ENCODE assay signal across 22 mouse cellular contexts in the genomic region with DNA sequence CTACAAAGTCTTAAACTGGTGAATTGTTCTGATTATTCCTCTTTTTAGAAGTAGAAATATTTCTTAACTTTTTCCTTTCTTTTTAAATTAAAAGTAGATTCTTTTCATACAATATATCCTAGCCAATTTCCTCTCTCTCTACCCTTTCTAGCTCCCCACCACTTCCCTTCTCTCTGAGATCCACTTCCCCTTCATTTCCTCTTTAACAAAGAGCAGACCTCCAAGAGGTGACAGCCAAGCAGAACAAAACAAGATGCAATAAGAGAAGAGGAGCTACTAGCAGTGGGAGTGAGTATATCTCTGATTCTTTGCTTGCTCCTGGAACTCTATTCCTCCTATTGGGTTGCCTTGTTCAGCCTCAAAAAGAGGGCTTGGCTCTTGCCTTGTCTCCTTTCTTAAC.
DNase-seq lines count a peak whose midpoint lies in the region; ATAC-seq and TF ChIP-seq lines count a peak whose summit lies in the region.
"Had no signal": no experiment of that assay in that cellular context is flagged by ENCODE, and none has a peak within 500 bp of the region (broad histone marks: within the 10 kb centered on the region; RNA-seq: fewer than 3 reads in every experiment).

No protein-coding gene starts in this region.

- H3K79me2 ChIP-seq in liver, adult 2 months (ENCODE audit: control insufficient read depth, insufficient read depth, low read length), result no peaks in the 10 kb centered on the region

- TF ChIP-seq CTCF in liver, adult 2 months (IDR thresholded peaks at IDR 0.05; ENCODE audit: low read depth, low read length), result no peak
- no peak for TF ChIP-seq CTCF in lung, postnatal 0 days (IDR thresholded peaks at IDR 0.05)

- no peak overlapping the region for H3K9ac ChIP-seq in liver, adult 2 months (ENCODE audit: low read depth, low read length)
- H3K9ac ChIP-seq in liver, embryonic 12.5 days, result no peak overlapping the region
- H3K9ac ChIP-seq in lung, postnatal 0 days (replicated peaks; ENCODE audit: low read depth), result no peak overlapping the region
- H3K9ac ChIP-seq: embryonic facial prominence, embryonic 12.5 days; heart, embryonic 15.5 days; hindbrain, embryonic 14.5 days had no signal

- no peak for ATAC-seq in liver, embryonic 12.5 days
- no peak for ATAC-seq in lung, postnatal 0 days
- ATAC-seq in hematopoietic stem cell, adult 5-6 weeks (replicated peaks in 1 of 2; ENCODE audit: insufficient read depth in 1 of 2, low FRiP score in 2 of 2, low TSS enrichment in 1 of 2, low read depth in 1 of 2, poor library complexity in 2 of 2, severe bottlenecking in 2 of 2), result peak; percentile 69 to 88
- ATAC-seq in neutrophil, adult 5-6 weeks (ENCODE audit: extremely low read depth, insufficient number of reproducible peaks, low FRiP score, poor library complexity, severe bottlenecking), result peak; percentile 55; the same call in 1 of the 2 replicates
- ATAC-seq in monocyte, adult 5-6 weeks (replicated peaks; ENCODE audit: insufficient number of reproducible peaks, low FRiP score, low TSS enrichment, poor library complexity, severe bottlenecking), result no peak
- ATAC-seq: forebrain, embryonic 16.5 days had no signal

- no peak overlapping the region for H3K27ac ChIP-seq in liver, adult 2 months (replicated peaks; ENCODE audit: insufficient read depth, low read depth, low read length)
- H3K27ac ChIP-seq in liver, embryonic 12.5 days, result no peak overlapping the region
- peak overlapping the region; percentile 58; the same call in 1 of the 2 replicates for H3K27ac ChIP-seq in lung, postnatal 0 days (ENCODE audit: low read length)
- no peak overlapping the region for H3K27ac ChIP-seq in midbrain, embryonic 10.5 days (replicated peaks)
- H3K27ac ChIP-seq: embryonic facial prominence, embryonic 12.5 days; heart, adult 2 months; heart, embryonic 15.5 days; hindbrain, embryonic 10.5 days; hindbrain, embryonic 14.5 days had no signal

- no peak for TF ChIP-seq EP300 in lung, postnatal 0 days (IDR thresholded peaks at IDR 0.05)

- peak; percentile 4 for DNase-seq in liver, adult 2 months (ENCODE audit: extremely low read depth, low read depth, low spot score)
- no peak for DNase-seq in lung, postnatal 0 days (ENCODE audit: low spot score)
- DNase-seq in lung, postnatal 25 days (ENCODE audit: low spot score), result no peak
- DNase-seq in midbrain, embryonic 10.5 days (ENCODE audit: low spot score), result no peak
- DNase-seq: adrenal gland, adult 8-10 months; adrenal gland, postnatal 36 days; cerebellum, adult 2 months; cerebellum, postnatal 10 days; gastrocnemius, postnatal 10 days; heart, adult 2 months; heart, postnatal 14 days had no signal

- no peak overlapping the region for H3K4me2 ChIP-seq in liver, embryonic 12.5 days
- no peak overlapping the region for H3K4me2 ChIP-seq in lung, postnatal 0 days (replicated peaks; ENCODE audit: low read depth, low read length)
- H3K4me2 ChIP-seq: embryonic facial prominence, embryonic 12.5 days; heart, embryonic 11.5 days; heart, embryonic 15.5 days; hindbrain, embryonic 14.5 days had no signal

- TF ChIP-seq POLR2A in liver, adult 2 months (IDR thresholded peaks at IDR 0.05; ENCODE audit: extremely low read depth, insufficient read depth, low read length), result no peak

- no peak overlapping the region for H3K4me3 ChIP-seq in liver, adult 2 months (ENCODE audit: insufficient read depth, low read depth, low read length)
- no peak overlapping the region for H3K4me3 ChIP-seq in liver, embryonic 12.5 days
- no peak overlapping the region for H3K4me3 ChIP-seq in lung, postnatal 0 days (ENCODE audit: low read depth, low read length)
- H3K4me3 ChIP-seq in midbrain, embryonic 10.5 days, result no peak overlapping the region
- H3K4me3 ChIP-seq: embryonic facial prominence, embryonic 12.5 days; heart, adult 2 months; heart, embryonic 15.5 days; hindbrain, embryonic 10.5 days had no signal

- peaks cover 4% of the 10 kb centered on the region; the same call in 1 of the 2 replicates for H3K4me1 ChIP-seq in liver, adult 2 months (ENCODE audit: control insufficient read depth, insufficient read depth, low read length)
- no peaks in the 10 kb centered on the region for H3K4me1 ChIP-seq in liver, embryonic 12.5 days
- H3K4me1 ChIP-seq in lung, postnatal 0 days (ENCODE audit: insufficient read depth, low read depth, low read length), result peaks cover 11% of the 10 kb centered on the region; the same call in 1 of the 2 replicates
- no peaks in the 10 kb centered on the region for H3K4me1 ChIP-seq in midbrain, embryonic 10.5 days
- H3K4me1 ChIP-seq: embryonic facial prominence, embryonic 12.5 days; heart, embryonic 15.5 days; hindbrain, embryonic 10.5 days had no signal

- no peaks in the 10 kb centered on the region for H3K27me3 ChIP-seq in liver, adult 2 months (ENCODE audit: control insufficient read depth, insufficient read depth, low read length)
- H3K27me3 ChIP-seq in liver, embryonic 12.5 days (replicated peaks), result no peaks in the 10 kb centered on the region
- H3K27me3 ChIP-seq in lung, postnatal 0 days (replicated peaks; ENCODE audit: insufficient read depth, low read length), result no peaks in the 10 kb centered on the region
- H3K27me3 ChIP-seq in midbrain, embryonic 10.5 days (ENCODE audit: low read depth, poor library complexity, severe bottlenecking), result no peaks in the 10 kb centered on the region
- H3K27me3 ChIP-seq: CH12.LX; embryonic facial prominence, embryonic 12.5 days; heart, embryonic 15.5 days had no signal

- no peaks in the 10 kb centered on the region for H3K9me3 ChIP-seq in liver, embryonic 12.5 days (replicated peaks)
- no peaks in the 10 kb centered on the region for H3K9me3 ChIP-seq in lung, postnatal 0 days (ENCODE audit: low read length)
- H3K9me3 ChIP-seq in midbrain, embryonic 10.5 days (replicated peaks), result no peaks in the 10 kb centered on the region
- H3K9me3 ChIP-seq: embryonic facial prominence, embryonic 12.5 days; heart, embryonic 15.5 days; hindbrain, embryonic 10.5 days had no signal

- no peaks in the 10 kb centered on the region for H3K36me3 ChIP-seq in liver, adult 2 months (ENCODE audit: control insufficient read depth, insufficient read depth, low read length)
- H3K36me3 ChIP-seq in liver, embryonic 12.5 days, result no peaks in the 10 kb centered on the region
- H3K36me3 ChIP-seq in lung, postnatal 0 days (ENCODE audit: insufficient read depth, low read length), result no peaks in the 10 kb centered on the region
- H3K36me3 ChIP-seq in midbrain, embryonic 10.5 days, result no peaks in the 10 kb centered on the region
- H3K36me3 ChIP-seq: embryonic facial prominence, embryonic 12.5 days; heart, embryonic 15.5 days; hindbrain, embryonic 10.5 days had no signal

Comparison
In these comparisons a context has a peak if more than half of its experiments do, and no peak if none do; other contexts are left out.
1. ATAC-seq: peak in hematopoietic stem cell, adult 5-6 weeks (2 of 2) and neutrophil, adult 5-6 weeks (single experiment); none in liver, embryonic 12.5 days (single experiment), lung, postnatal 0 days (single experiment) and monocyte, adult 5-6 weeks (single experiment).